ENCODE assay signal across 8 mouse cellular contexts in genomic region chr19:32486106-32486724, GRCm38 (mm10). TPM values are rescaled to one million over a fixed set of nuclear protein-coding genes. Genes with fewer than 3 reads are reported as not detected.
DNase-seq lines count a peak whose midpoint lies in the region; ATAC-seq and TF ChIP-seq lines count a peak whose summit lies in the region.
"Not testable (repeated sequence)": the region's sequence is repeated elsewhere in the genome, so short reads cannot be mapped to it uniquely, and the experiment has no call there.

No protein-coding gene starts in this region.

- H3K9ac ChIP-seq in heart, embryonic 14.5 days (ENCODE audit: low read length): peak overlapping the region; percentile 89
- H3K9ac ChIP-seq in liver, embryonic 13.5 days: peak overlapping the region; percentile 93
- peak overlapping the region; percentile 57 for H3K9ac ChIP-seq in stomach, embryonic 14.5 days (replicated peaks; ENCODE audit: low read depth, low read length)

- ATAC-seq in erythroid progenitor cell, adult 5-6 weeks (replicated peaks; ENCODE audit: low FRiP score, poor library complexity, severe bottlenecking): peak; percentile 89
- peak; percentile 80 for ATAC-seq in heart, embryonic 14.5 days (ENCODE audit: insufficient number of reproducible peaks, insufficient read depth, low FRiP score, low read depth)
- peak; percentile 89 for ATAC-seq in liver, embryonic 13.5 days (ENCODE audit: low read depth)
- peak; percentile 88 for ATAC-seq in stomach, embryonic 14.5 days (ENCODE audit: insufficient number of reproducible peaks, insufficient read depth, low FRiP score, low read depth)

- H3K4me3 ChIP-seq in bone marrow macrophage, adult 2 months (ENCODE audit: insufficient read depth, low read length): peak overlapping the region; percentile 95
- H3K4me3 ChIP-seq in heart, embryonic 14.5 days (ENCODE audit: control insufficient read depth in 1 of 2, insufficient read depth in 1 of 2, low read depth in 1 of 2, low read length in 2 of 2): peak overlapping the region; percentile 78 to 81
- peak overlapping the region; percentile 86 for H3K4me3 ChIP-seq in liver, embryonic 13.5 days (replicated peaks)
- H3K4me3 ChIP-seq in stomach, embryonic 14.5 days (ENCODE audit: low read depth, low read length): peak overlapping the region; percentile 57

- H3K4me1 ChIP-seq in bone marrow macrophage, adult 2 months (ENCODE audit: control insufficient read depth, insufficient read depth, low read length): peaks cover 19% of the 10 kb centered on the region
- H3K4me1 ChIP-seq in heart, embryonic 14.5 days (ENCODE audit: control insufficient read depth in 2 of 2, insufficient read depth in 2 of 2, low read length in 2 of 2): peaks cover 7 to 22% of the 10 kb centered on the region in 2 experiments
- peaks cover 73% of the 10 kb centered on the region for H3K4me1 ChIP-seq in liver, embryonic 13.5 days (replicated peaks)
- peaks cover 10% of the 10 kb centered on the region; the same call in 1 of the 2 replicates for H3K4me1 ChIP-seq in stomach, embryonic 14.5 days (ENCODE audit: control insufficient read depth, insufficient read depth, low read length)

- TF ChIP-seq POLR2A in bone marrow macrophage, adult 2 months (IDR thresholded peaks at IDR 0.05; ENCODE audit: borderline replicate concordance, low read depth, low read length): not testable (repeated sequence)

- TF ChIP-seq CTCF in bone marrow macrophage, adult 2 months (IDR thresholded peaks at IDR 0.05; ENCODE audit: low read depth, low read length): not testable (repeated sequence)

- WGBS in heart, embryonic 14.5 days: under 1% methylated on average over 43 of the region's 47 CpGs
- under 1% methylated on average over 47 of the region's 47 CpGs for WGBS in liver, embryonic 13.5 days (ENCODE audit: insufficient replicate concordance)
- WGBS in stomach, embryonic 14.5 days: 2% methylated on average over 47 of the region's 47 CpGs

- not testable (repeated sequence) for H3K36me3 ChIP-seq in heart, embryonic 14.5 days (ENCODE audit: control insufficient read depth, insufficient read depth, low read length); stomach, embryonic 14.5 days (ENCODE audit: control insufficient read depth, insufficient read depth, low read length)
- H3K36me3 ChIP-seq in liver, embryonic 13.5 days: peaks cover 11% of the 10 kb centered on the region

- peak; percentile 65 to 67 for DNase-seq in B cell, adult 2 months
- DNase-seq in kidney, postnatal 10 days: peak; percentile 81
- peak; percentile 78 for DNase-seq in liver, embryonic 13.5 days
- peak; percentile 16 to 51 for DNase-seq in natural killer cell, adult 2 months (ENCODE audit: low spot score in 2 of 2)

- not testable (repeated sequence) for H3K27me3 ChIP-seq in heart, embryonic 14.5 days (ENCODE audit: control insufficient read depth, insufficient read depth, low read length); liver, embryonic 13.5 days; stomach, embryonic 14.5 days (ENCODE audit: control insufficient read depth, insufficient read depth, low read length)

- H3K4me2 ChIP-seq in heart, embryonic 14.5 days (ENCODE audit: low read length): peak overlapping the region; percentile 88
- H3K4me2 ChIP-seq in liver, embryonic 13.5 days: peak overlapping the region; percentile 84
- H3K4me2 ChIP-seq in stomach, embryonic 14.5 days (replicated peaks; ENCODE audit: low read depth, low read length): peak overlapping the region; percentile 85

- peak overlapping the region; percentile 49 for H3K27ac ChIP-seq in bone marrow macrophage, adult 2 months (ENCODE audit: insufficient read depth, low read depth, low read length)
- H3K27ac ChIP-seq in heart, embryonic 14.5 days (replicated peaks in 1 of 2; ENCODE audit: control insufficient read depth in 1 of 2, insufficient read depth in 1 of 2, low read depth in 2 of 2, low read length in 2 of 2): peak overlapping the region; percentile 83 to 86
- peak overlapping the region; percentile 95 for H3K27ac ChIP-seq in liver, embryonic 13.5 days
- H3K27ac ChIP-seq in stomach, embryonic 14.5 days (ENCODE audit: low read length): peak overlapping the region; percentile 82

- H3K9me3 ChIP-seq in heart, embryonic 14.5 days (ENCODE audit: control insufficient read depth, low read length); liver, embryonic 13.5 days (replicated peaks); stomach, embryonic 14.5 days (ENCODE audit: control insufficient read depth, low read depth, low read length): not testable (repeated sequence)

RNA-seq across cellular contexts. Expression of gene Minpp1, which starts 0.6 kb away (rescaled TPM):
- 17.5 and 18.5 TPM in 2 replicates for polyA plus RNA-seq in bone marrow macrophage, adult 2 months (2012; ENCODE audit: insufficient read depth, insufficient read length, missing spikeins)
- 55.3 and 67.4 TPM in 2 replicates for total RNA-seq in erythroid progenitor cell, adult 5-6 weeks (2015; ENCODE audit: low replicate concordance)
- total RNA-seq in erythroid progenitor cell, adult 5-6 weeks (2017; ENCODE audit: low replicate concordance): 49.5 and 71.1 TPM in 2 replicates
- 54.1 and 57.2 TPM in 2 replicates for polyA plus RNA-seq in heart, embryonic 14.5 days (2014; fragmentation: Nextera tagmentation; extraction: Ambion mirVana)
- polyA plus RNA-seq in liver, embryonic 13.5 days (2015; fragmentation: Nextera tagmentation; extraction: Ambion mirVana): 99.9 and 110 TPM in 2 replicates
- polyA plus RNA-seq in stomach, embryonic 14.5 days (2014; fragmentation: Nextera tagmentation; extraction: Ambion mirVana): 58.2 and 60.2 TPM in 2 replicates

RNA-seq across cellular contexts. Expression of gene Rpl9-ps6, which starts 19.8 kb away (rescaled TPM):
- 694 and 775 TPM in 2 replicates for polyA plus RNA-seq in bone marrow macrophage, adult 2 months (2012; ENCODE audit: insufficient read depth, insufficient read length, missing spikeins)
- total RNA-seq in erythroid progenitor cell, adult 5-6 weeks (2015; ENCODE audit: low replicate concordance): 84.7 and 123 TPM in 2 replicates
- total RNA-seq in erythroid progenitor cell, adult 5-6 weeks (2017; ENCODE audit: low replicate concordance): 19.6 and 57.5 TPM in 2 replicates
- polyA plus RNA-seq in heart, embryonic 14.5 days (2014; fragmentation: Nextera tagmentation; extraction: Ambion mirVana): 73.3 and 79.7 TPM in 2 replicates
- 99.8 and 126 TPM in 2 replicates for polyA plus RNA-seq in liver, embryonic 13.5 days (2015; fragmentation: Nextera tagmentation; extraction: Ambion mirVana)
- 171 and 174 TPM in 2 replicates for polyA plus RNA-seq in stomach, embryonic 14.5 days (2014; fragmentation: Nextera tagmentation; extraction: Ambion mirVana)

Comparison
In these comparisons a context has a peak if more than half of its experiments do, and no peak if none do; other contexts are left out.
1. Peak in every context shown above with its lines: DNase-seq, ATAC-seq, H3K4me3 ChIP-seq and H3K27ac ChIP-seq.